Mouse (Mus musculus) naive thymus-derived CD4-positive, alpha-beta T cell, adult 2 months (primary cell): ENCODE data around the gene Chka.

ENCODE experiments used
- DNase-seq: peaks from one replicate; pipeline ENCODE4 v3.0.0-alpha.2; 2011; ENCODE audit warnings: low read depth

Chka gene

GRCm38 (mm10) chr19:3851502-3851962, at the start of gene Chka:
Gene Chka (plus strand): TSS chr19:3851773.
- DNase-seq = peak; percentile 97

- DNase-seq = peak; percentile 52
These were observed 46.0 kb upstream of the Chka start for GRCm38 (mm10) chr19:3805526-3805925.

GRCm38 (mm10) chr19:3810536-3811233, 40.9 kb upstream of the Chka start:
- DNase-seq = no peak

GRCm38 (mm10) chr19:3814461-3814860, 37.1 kb upstream of the Chka start:
- no peak for DNase-seq

GRCm38 (mm10) chr19:3815824-3816223, 35.7 kb upstream of the Chka start:
- no peak for DNase-seq

GRCm38 (mm10) chr19:3819080-3819479, 32.5 kb upstream of the Chka start:
- DNase-seq = no peak

GRCm38 (mm10) chr19:3819899-3820444, 31.6 kb upstream of the Chka start:
- no peak for DNase-seq

- no peak for DNase-seq
These were observed 26.5 kb upstream of the Chka start for GRCm38 (mm10) chr19:3825044-3825443.

GRCm38 (mm10) chr19:3829863-3830262, 21.7 kb upstream of the Chka start:
- no peak for DNase-seq

- no peak for DNase-seq
These were observed 19.9 kb upstream of the Chka start for GRCm38 (mm10) chr19:3831716-3832115.

- no peak for DNase-seq
These were observed 18.7 kb upstream of the Chka start for GRCm38 (mm10) chr19:3832851-3833353.

GRCm38 (mm10) chr19:3834301-3834700, 17.3 kb upstream of the Chka start:
- DNase-seq = no peak

- DNase-seq = peak; percentile 56
These were observed 14.8 kb upstream of the Chka start for GRCm38 (mm10) chr19:3836791-3837190.

GRCm38 (mm10) chr19:3838931-3839330, 12.6 kb upstream of the Chka start:
- DNase-seq = no peak

- DNase-seq = no peak
These were observed 11.9 kb upstream of the Chka start for GRCm38 (mm10) chr19:3839686-3840085.

- no peak for DNase-seq
These were observed 11.3 kb upstream of the Chka start for GRCm38 (mm10) chr19:3840214-3840651.

GRCm38 (mm10) chr19:3840685-3841084, 10.9 kb upstream of the Chka start:
- DNase-seq = no peak

- DNase-seq = no peak
These were observed 9.0 kb upstream of the Chka start for GRCm38 (mm10) chr19:3842359-3843148.

GRCm38 (mm10) chr19:3843629-3844028, 7.9 kb upstream of the Chka start:
- no peak for DNase-seq

- DNase-seq = no peak
These were observed 6.7 kb upstream of the Chka start for GRCm38 (mm10) chr19:3844836-3845235.

- DNase-seq = no peak
These were observed 6.2 kb upstream of the Chka start for GRCm38 (mm10) chr19:3845339-3845738.

- DNase-seq = no peak
These were observed 5.7 kb upstream of the Chka start for GRCm38 (mm10) chr19:3845803-3846406.
